Mouse (Mus musculus) midbrain, embryonic 14.5 days (tissue): ENCODE results near the gene Adcy9. TPM values are rescaled to one million over a fixed set of nuclear protein-coding genes. Genes with fewer than 3 reads are reported as not detected.

Experiments used
- ATAC-seq: fragments of 200-750 bp; cut with Nextera tagmentation; 2 replicates; pipeline ENCODE4 v1.8.0; 2017; ENCODE audit warnings: moderate number of reproducible peaks, moderate library complexity; ENCODE audit not compliant: low FRiP score, low TSS enrichment
- DNase-seq: peaks from one replicate; pipeline ENCODE4 v3.0.0-alpha.2; 2015
- H3K27ac ChIP-seq: fragments of 300-500 bp; sonication (generic); replicated peaks from 2 replicates; pipeline ENCODE4 v1.5.1; 2014; ENCODE audit warnings: mild to moderate bottlenecking, low read depth, low read length, moderate library complexity
- H3K27me3 ChIP-seq: fragments of 300-500 bp; sonication (generic); 2 replicates; pipeline ENCODE4 v1.6.1; 2014; ENCODE audit warnings: low read length, control low read depth, mixed read lengths; ENCODE audit not compliant: control insufficient read depth, insufficient read depth
- H3K36me3 ChIP-seq: fragments of 300-500 bp; sonication (generic); 2 replicates; pipeline ENCODE4 v1.6.1; 2014; ENCODE audit warnings: low read length, control low read depth; ENCODE audit not compliant: control insufficient read depth, insufficient read depth
- H3K4me1 ChIP-seq: fragments of 300-500 bp; sonication (generic); 2 replicates; pipeline ENCODE4 v1.6.1; 2014; ENCODE audit warnings: mild to moderate bottlenecking, antibody characterized with exemption, low read length, control low read depth; ENCODE audit not compliant: control insufficient read depth, insufficient read depth
- H3K4me2 ChIP-seq: fragments of 300-500 bp; sonication (generic); 2 replicates; pipeline ENCODE4 v1.6.1; 2014; ENCODE audit warnings: mild to moderate bottlenecking, low read length, moderate library complexity
- H3K4me3 ChIP-seq: fragments of 300-500 bp; sonication (generic); replicated peaks from 2 replicates; pipeline ENCODE4 v1.5.1; 2014; ENCODE audit warnings: low read depth, low read length
- H3K9ac ChIP-seq: fragments of 300-500 bp; sonication (generic); replicated peaks from 2 replicates; pipeline ENCODE4 v1.6.1; 2014; ENCODE audit warnings: mild to moderate bottlenecking, low read length, moderate library complexity
- H3K9me3 ChIP-seq: fragments of 300-500 bp; sonication (generic); 2 replicates; pipeline ENCODE4 v1.6.1; 2016; ENCODE audit warnings: low read length, control low read depth, mixed read lengths; ENCODE audit not compliant: control insufficient read depth
- WGBS: fragments of 180-500 bp; shearing (Covaris S2); extraction: QIAGEN DNeasy Blood & Tissue Kit; methylation state at CpG from one replicate; pipeline ENCODE4 v1.1.7; 2014; 5-methylcytosine and 5-hydroxymethylcytosine counted together
- polyA plus RNA-seq: library from polyadenylated mRNA; unstranded; fragments of >200 nt; fragmentation: Nextera tagmentation; extraction: Ambion mirVana; gene quantifications from 2 replicates; pipeline ENCODE4 v1.2.1, GENCODE M21; 2014

Adcy9 gene
- polyA plus RNA-seq, 1 experiment from 2014 or later, result 5.3 TPM

- H3K27ac ChIP-seq, result no peak overlapping the region
- H3K27me3 ChIP-seq, result no peaks in the 10 kb centered on the region
- no peak overlapping the region for H3K4me3 ChIP-seq
- H3K36me3 ChIP-seq, result peaks cover 11% of the 10 kb centered on the region; the same call in 1 of the 2 replicates
- DNase-seq (peak; percentile 63), ATAC-seq (no peak)
- no peak overlapping the region for H3K4me2 ChIP-seq
- WGBS, result 81% methylated on average over 5 of the region's 5 CpGs
- no peaks in the 10 kb centered on the region for H3K9me3 ChIP-seq
- H3K4me1 ChIP-seq, result no peaks in the 10 kb centered on the region
- H3K9ac ChIP-seq, result no peak overlapping the region
Measured at GRCm38 (mm10) chr16:4285257-4285656, 135.0 kb downstream of the Adcy9 start.

DNA sequence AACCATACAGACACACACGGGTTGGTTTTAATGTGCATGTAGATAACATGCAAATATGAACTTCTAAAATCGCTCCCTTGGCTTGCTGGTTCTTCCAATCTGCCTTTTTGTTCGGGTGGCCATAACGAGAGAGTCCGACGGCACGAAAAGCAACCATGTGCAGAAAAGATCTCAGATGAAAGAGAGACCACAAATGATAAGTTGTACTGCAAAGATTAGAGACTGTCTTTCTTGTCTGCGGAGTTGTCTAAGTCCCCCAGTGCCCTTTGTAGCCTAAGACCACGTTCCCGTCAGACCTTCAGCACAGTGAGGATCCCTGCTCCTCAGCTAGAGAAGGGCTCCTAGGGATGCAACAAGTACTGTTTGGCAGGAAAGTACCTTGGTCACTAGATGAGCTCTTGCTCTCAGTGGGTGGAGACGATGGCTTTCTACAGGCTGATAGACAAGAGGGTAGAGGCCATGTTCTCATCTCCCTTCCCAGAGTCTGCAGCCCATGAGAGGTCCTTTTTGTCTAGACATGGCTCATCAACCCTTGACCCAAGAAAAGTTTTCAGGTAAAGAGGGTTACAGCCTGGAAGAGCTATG lies 136.9 kb downstream of the Adcy9 start:
- 88% methylated on average over 11 of the region's 11 CpGs for WGBS
- Histone ChIP-seq H3K27me3 (no peaks in the 10 kb centered on the region), H3K4me2 (no peak overlapping the region), H3K36me3 (0 out of 2 replicates have a peak, but pooled peaks cover 7% of the 10 kb centered on the region), H3K9me3 (no peaks in the 10 kb centered on the region), H3K4me3 (no peak overlapping the region), H3K9ac (no peak overlapping the region), H3K27ac (no peak overlapping the region), H3K4me1 (no peaks in the 10 kb centered on the region)
- no peak for ATAC-seq
- DNase-seq, result no peak

- no peak for ATAC-seq
- Histone ChIP-seq H3K4me1 (no peaks in the 10 kb centered on the region), H3K27ac (no peak overlapping the region), H3K4me2 (no peak overlapping the region), H3K4me3 (no peak overlapping the region), H3K9ac (no peak overlapping the region), H3K27me3 (no peaks in the 10 kb centered on the region), H3K36me3 (no peaks in the 10 kb centered on the region), H3K9me3 (no peaks in the 10 kb centered on the region)
- no peak for DNase-seq
- 94% methylated on average over 4 of the region's 4 CpGs for WGBS
Measured at GRCm38 (mm10) chr16:4281470-4281869, 138.8 kb downstream of the Adcy9 start.

- no peak for ATAC-seq
- 91% methylated on average over 9 of the region's 9 CpGs for WGBS
- no peak overlapping the region for H3K4me2 ChIP-seq
Measured at GRCm38 (mm10) chr16:4280949-4281348, 139.3 kb downstream of the Adcy9 start.

GRCm38 (mm10) chr16:4279601-4280000 lies 140.7 kb downstream of the Adcy9 start:
- H3K27ac ChIP-seq, result no peak overlapping the region
- H3K36me3 ChIP-seq, result no peaks in the 10 kb centered on the region
- no peak overlapping the region for H3K4me3 ChIP-seq
- H3K9ac ChIP-seq, result no peak overlapping the region
- DNase-seq (no peak), ATAC-seq (no peak)
- WGBS, result 68% methylated on average over 3 of the region's 3 CpGs
- H3K27me3 ChIP-seq, result no peaks in the 10 kb centered on the region
- H3K9me3 ChIP-seq, result no peaks in the 10 kb centered on the region
- no peaks in the 10 kb centered on the region for H3K4me1 ChIP-seq
- H3K4me2 ChIP-seq, result no peak overlapping the region

More at GRCm38 (mm10) chr16:4280949-4281348, 139.3 kb downstream of the Adcy9 start:
- Histone ChIP-seq H3K4me1 (no peaks in the 10 kb centered on the region), H3K27ac (no peak overlapping the region), H3K9ac (no peak overlapping the region), H3K4me3 (no peak overlapping the region), H3K36me3 (no peaks in the 10 kb centered on the region), H3K27me3 (no peaks in the 10 kb centered on the region), H3K9me3 (no peaks in the 10 kb centered on the region)
- no peak for DNase-seq

- DNase-seq (no peak), ATAC-seq (no peak)
- Histone ChIP-seq H3K4me2 (no peak overlapping the region), H3K9ac (no peak overlapping the region), H3K27me3 (no peaks in the 10 kb centered on the region), H3K4me3 (no peak overlapping the region), H3K36me3 (no peaks in the 10 kb centered on the region), H3K27ac (no peak overlapping the region), H3K4me1 (no peaks in the 10 kb centered on the region), H3K9me3 (no peaks in the 10 kb centered on the region)
- whole genome bisulfite sequencing, result 82% methylated on average over 5 of the region's 5 CpGs
Measured at GRCm38 (mm10) chr16:4276621-4277020, 143.7 kb downstream of the Adcy9 start.

DNA sequence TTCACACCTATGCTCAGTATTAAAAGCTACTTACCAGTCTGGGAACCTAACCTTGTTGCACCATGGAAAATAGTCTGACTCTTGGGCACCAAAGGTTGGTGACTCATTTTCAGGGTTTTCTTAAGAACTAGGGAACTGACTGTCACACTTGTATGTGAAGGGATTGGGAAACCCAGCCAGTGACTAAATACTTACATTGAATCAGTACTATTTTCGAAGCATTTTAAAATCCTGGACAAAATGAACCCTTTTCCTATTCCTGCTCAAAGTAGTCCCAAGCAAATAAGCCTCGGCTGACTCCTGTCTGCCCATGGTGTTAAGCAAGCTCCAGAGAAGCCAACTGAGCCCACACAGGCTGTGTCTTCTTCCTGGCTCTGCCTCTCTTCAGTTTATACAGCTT lies 144.1 kb downstream of the Adcy9 start:
- Histone ChIP-seq H3K27ac (no peak overlapping the region), H3K9ac (no peak overlapping the region), H3K4me3 (no peak overlapping the region), H3K4me1 (no peaks in the 10 kb centered on the region), H3K4me2 (no peak overlapping the region), H3K27me3 (no peaks in the 10 kb centered on the region), H3K9me3 (no peaks in the 10 kb centered on the region), H3K36me3 (no peaks in the 10 kb centered on the region)
- 77% methylated on average over 2 of the region's 2 CpGs for WGBS
- no peak for ATAC-seq
- no peak for DNase-seq

DNA sequence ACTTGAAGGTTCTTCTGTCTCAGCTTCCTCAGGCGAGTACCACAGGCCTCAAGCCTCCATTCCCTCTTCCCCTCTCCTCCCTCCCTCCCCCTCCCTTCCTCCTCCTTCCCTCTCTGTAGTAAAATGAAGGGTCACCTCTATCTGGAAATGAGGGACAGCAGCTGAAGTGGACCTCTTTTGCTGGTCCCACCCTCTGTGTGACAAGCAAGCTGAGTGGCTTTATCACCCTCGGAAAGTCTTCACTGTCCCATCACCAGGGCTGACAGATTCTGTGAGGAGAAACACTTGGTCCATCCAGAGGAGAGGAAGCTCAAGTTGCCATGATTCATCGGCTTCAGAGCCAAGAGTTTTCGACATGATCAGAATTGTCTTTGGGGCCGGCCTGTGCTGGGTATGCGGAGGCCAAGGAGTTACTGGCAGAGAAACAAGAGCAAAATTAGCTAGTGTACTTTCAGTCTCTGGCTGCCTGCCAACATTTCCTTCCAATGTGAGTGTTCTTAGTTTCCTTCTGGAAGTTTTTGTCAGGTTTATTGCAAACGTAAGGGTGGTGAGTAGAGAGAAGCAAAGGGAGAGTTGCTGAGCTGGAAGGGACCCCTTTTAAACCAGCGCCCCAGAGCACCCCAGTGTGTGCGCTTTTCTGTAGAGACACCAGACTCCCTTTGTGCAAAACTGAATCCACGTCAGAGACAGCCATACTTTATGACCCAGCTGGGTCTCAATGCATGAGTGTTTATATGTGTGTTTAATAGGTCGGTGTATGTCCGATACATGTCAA lies 146.4 kb downstream of the Adcy9 start:
- no peaks in the 10 kb centered on the region for H3K9me3 ChIP-seq
- no peak overlapping the region for H3K9ac ChIP-seq
- H3K4me2 ChIP-seq, result no peak overlapping the region
- peak; percentile 59 for DNase-seq
- H3K27ac ChIP-seq, result no peak overlapping the region; the same call in 1 of the 2 replicates
- 0 out of 2 replicates have a peak, but pooled peaks cover 3% of the 10 kb centered on the region for H3K4me1 ChIP-seq
- H3K36me3 ChIP-seq, result no peaks in the 10 kb centered on the region
- no peaks in the 10 kb centered on the region for H3K27me3 ChIP-seq
- 76% methylated on average over 12 of the region's 12 CpGs for WGBS
- no peak overlapping the region for H3K4me3 ChIP-seq
- no peak for ATAC-seq

GRCm38 (mm10) chr16:4272254-4272653 lies 148.0 kb downstream of the Adcy9 start:
- Histone ChIP-seq H3K36me3 (no peaks in the 10 kb centered on the region), H3K4me2 (no peak overlapping the region), H3K27ac (no peak overlapping the region), H3K9ac (no peak overlapping the region), H3K9me3 (no peaks in the 10 kb centered on the region), H3K4me1 (0 out of 2 replicates have a peak, but pooled peaks cover 8% of the 10 kb centered on the region), H3K4me3 (no peak overlapping the region), H3K27me3 (no peaks in the 10 kb centered on the region)
- 79% methylated on average over 3 of the region's 3 CpGs for WGBS
- DNase-seq, result no peak
- ATAC-seq, result no peak
